ENCODE assay signal across 8 mouse cellular contexts in genomic region chr2:179442191-179442540, GRCm38 (mm10). TPM values are rescaled to one million over a fixed set of nuclear protein-coding genes. Genes with fewer than 3 reads are reported as not detected.
DNase-seq lines count a peak whose midpoint lies in the region; ATAC-seq and TF ChIP-seq lines count a peak whose summit lies in the region.

Gene Cdh4 (plus strand): TSS chr2:179442431.

- H3K9ac ChIP-seq in heart, embryonic 15.5 days: peak within 1 kb of the TSS; percentile 49
- peak within 1 kb of the TSS; percentile 57 for H3K9ac ChIP-seq in liver, adult 2 months (ENCODE audit: low read depth, low read length)
- H3K9ac ChIP-seq in midbrain, postnatal 0 days (replicated peaks; ENCODE audit: low read length, poor library complexity, severe bottlenecking): peak within 1 kb of the TSS; percentile 71

- H3K36me3 ChIP-seq in thymus, adult 2 months (ENCODE audit: control insufficient read depth, insufficient read depth, low read length): no peaks in the 10 kb centered on the region
- peaks cover 23% of the 10 kb centered on the region for H3K36me3 ChIP-seq in forebrain, embryonic 10.5 days (replicated peaks)
- H3K36me3 ChIP-seq in heart, embryonic 15.5 days: no peaks in the 10 kb centered on the region
- H3K36me3 ChIP-seq in liver, adult 2 months (ENCODE audit: control insufficient read depth, insufficient read depth, low read length): no peaks in the 10 kb centered on the region
- no peaks in the 10 kb centered on the region for H3K36me3 ChIP-seq in midbrain, postnatal 0 days (ENCODE audit: insufficient read depth, low read length)

- TF ChIP-seq POLR2A in thymus, adult 2 months (IDR thresholded peaks at IDR 0.05; ENCODE audit: control insufficient read depth, extremely low read depth, insufficient read depth, low read length, poor library complexity): no peak
- 0 out of 2 replicates have a peak, but pooled peaks have one; percentile 34 for TF ChIP-seq POLR2A in liver, adult 2 months (IDR thresholded peaks at IDR 0.05; ENCODE audit: extremely low read depth, insufficient read depth, low read length)

- H3K4me1 ChIP-seq in thymus, adult 2 months (replicated peaks; ENCODE audit: control insufficient read depth, insufficient read depth, low read length): no peaks in the 10 kb centered on the region
- H3K4me1 ChIP-seq in forebrain, embryonic 10.5 days: peaks cover 46% of the 10 kb centered on the region
- peaks cover 19% of the 10 kb centered on the region for H3K4me1 ChIP-seq in heart, embryonic 15.5 days (replicated peaks)
- no peaks in the 10 kb centered on the region for H3K4me1 ChIP-seq in liver, adult 2 months (ENCODE audit: control insufficient read depth, insufficient read depth, low read length)
- H3K4me1 ChIP-seq in midbrain, postnatal 0 days (ENCODE audit: insufficient read depth, low read length): peaks cover 10% of the 10 kb centered on the region; the same call in 1 of the 2 replicates

- no peak within 1 kb of the TSS for H3K27ac ChIP-seq in thymus, adult 2 months (ENCODE audit: control insufficient read depth, insufficient read depth, low read length)
- H3K27ac ChIP-seq in forebrain, embryonic 10.5 days: peak within 1 kb of the TSS; percentile 90
- no peak within 1 kb of the TSS for H3K27ac ChIP-seq in heart, embryonic 15.5 days
- 0 out of 2 replicates have a peak within 1 kb of the TSS, but pooled peaks have one; percentile 7 for H3K27ac ChIP-seq in liver, adult 2 months (replicated peaks; ENCODE audit: insufficient read depth, low read depth, low read length)
- peak within 1 kb of the TSS; percentile 80 for H3K27ac ChIP-seq in midbrain, postnatal 0 days (ENCODE audit: low read depth, low read length)

- no peak for TF ChIP-seq CTCF in thymus, adult 2 months (IDR thresholded peaks at IDR 0.05; ENCODE audit: borderline replicate concordance, control insufficient read depth, extremely low read depth, insufficient read depth, low read length, poor library complexity)
- no peak for TF ChIP-seq CTCF in liver, adult 2 months (IDR thresholded peaks at IDR 0.05; ENCODE audit: low read depth, low read length)
- no peak for TF ChIP-seq CTCF in midbrain, postnatal 0 days (IDR thresholded peaks at IDR 0.05)

- peak within 1 kb of the TSS; percentile 92 for H3K4me2 ChIP-seq in heart, embryonic 15.5 days
- peak within 1 kb of the TSS; percentile 88 for H3K4me2 ChIP-seq in midbrain, postnatal 0 days (ENCODE audit: low read depth, low read length, poor library complexity, severe bottlenecking)

- H3K4me3 ChIP-seq in thymus, adult 2 months (ENCODE audit: control insufficient read depth, insufficient read depth, low read length): peak within 1 kb of the TSS; percentile 13; the same call in 1 of the 2 replicates
- peak within 1 kb of the TSS; percentile 84 for H3K4me3 ChIP-seq in forebrain, embryonic 10.5 days
- peak within 1 kb of the TSS; percentile 63 for H3K4me3 ChIP-seq in heart, embryonic 15.5 days
- peak within 1 kb of the TSS; percentile 46 for H3K4me3 ChIP-seq in liver, adult 2 months (ENCODE audit: insufficient read depth, low read depth, low read length)
- peak within 1 kb of the TSS; percentile 55 for H3K4me3 ChIP-seq in midbrain, postnatal 0 days (ENCODE audit: low read depth, low read length)

- WGBS in thymus, adult 2 months: 2% methylated on average over 40 of the region's 40 CpGs
- WGBS in forebrain, embryonic 10.5 days: under 1% methylated on average over 39 of the region's 40 CpGs
- WGBS in heart, embryonic 15.5 days: under 1% methylated on average over 40 of the region's 40 CpGs
- WGBS in liver, adult 2 months: 1% methylated on average over 40 of the region's 40 CpGs
- WGBS in midbrain, postnatal 0 days: under 1% methylated on average over 39 of the region's 40 CpGs

- no peaks in the 10 kb centered on the region; the same call in 1 of the 2 replicates for H3K27me3 ChIP-seq in thymus, adult 2 months (ENCODE audit: control insufficient read depth, insufficient read depth, low read length)
- H3K27me3 ChIP-seq in forebrain, embryonic 10.5 days (ENCODE audit: poor library complexity, severe bottlenecking): peaks cover 72% of the 10 kb centered on the region
- H3K27me3 ChIP-seq in heart, embryonic 15.5 days: peaks cover 72% of the 10 kb centered on the region
- peaks cover 8% of the 10 kb centered on the region; the same call in 1 of the 2 replicates for H3K27me3 ChIP-seq in liver, adult 2 months (ENCODE audit: control insufficient read depth, insufficient read depth, low read length)
- H3K27me3 ChIP-seq in midbrain, postnatal 0 days (ENCODE audit: insufficient read depth, low read length): peaks cover 8% of the 10 kb centered on the region

- H3K79me2 ChIP-seq in liver, adult 2 months (ENCODE audit: control insufficient read depth, insufficient read depth, low read length): no peaks in the 10 kb centered on the region

- H3K9me3 ChIP-seq in forebrain, embryonic 10.5 days: no peaks in the 10 kb centered on the region
- H3K9me3 ChIP-seq in heart, embryonic 15.5 days (replicated peaks): no peaks in the 10 kb centered on the region
- H3K9me3 ChIP-seq in midbrain, postnatal 0 days (ENCODE audit: low read length): no peaks in the 10 kb centered on the region

- ATAC-seq in heart, embryonic 15.5 days (replicated peaks; ENCODE audit: insufficient number of reproducible peaks, insufficient read depth, low FRiP score, low read depth): peak; percentile 78
- peak; percentile 79 for ATAC-seq in midbrain, postnatal 0 days (ENCODE audit: low FRiP score)

- no peak for DNase-seq in thymus, adult 2 months
- no peak for DNase-seq in thymus, postnatal 10 days (ENCODE audit: low spot score in 2 of 2)
- peak; percentile 76 for DNase-seq in forebrain, embryonic 10.5 days (ENCODE audit: extremely low spot score, low spot score)
- DNase-seq in kidney, postnatal 10 days: peak; percentile 84
- DNase-seq in liver, adult 2 months (ENCODE audit: extremely low read depth, low read depth, low spot score): peak; percentile 41
- DNase-seq in midbrain, postnatal 0 days (ENCODE audit: low spot score): peak; percentile 87
- DNase-seq in urinary bladder, postnatal 36 days (ENCODE audit: low spot score in 2 of 2): peak; percentile 49 to 65

RNA-seq across cellular contexts. Expression of gene Cdh4, which starts in this region (rescaled TPM):
- polyA plus RNA-seq in thymus, adult 2 months (2012; rRNA removed): 9.7 and 9.9 TPM in 2 replicates
- polyA plus RNA-seq in forebrain, embryonic 10.5 days (2016; fragmentation: Nextera tagmentation; extraction: Ambion mirVana): 16.0 and 17.0 TPM in 2 replicates
- polyA plus RNA-seq in heart, embryonic 15.5 days (2015; fragmentation: Nextera tagmentation; extraction: Ambion mirVana): 1.4 and 6.4 TPM in 2 replicates
- 0.27 and 0.37 TPM in 2 replicates for total RNA-seq in liver, adult 2 months (2014; rRNA removed)
- polyA plus RNA-seq in liver, adult 2 months (2012; rRNA removed): 0.18 and 0.35 TPM in 2 replicates
- 86.6 and 93.6 TPM in 2 replicates for total RNA-seq in midbrain, postnatal 0 days (2014; rRNA removed)
- polyA plus RNA-seq in midbrain, postnatal 0 days (2015; fragmentation: Nextera tagmentation; extraction: Ambion mirVana): 63.8 and 64.9 TPM in 2 replicates

Comparison
In these comparisons a context has a peak if more than half of its experiments do, and no peak if none do; other contexts are left out.
1. RNA of gene Cdh4 (total RNA-seq): 86.6 to 93.6 TPM in midbrain, postnatal 0 days; 0.27 to 0.37 TPM in liver, adult 2 months; every median in the first group is over 10 times any median in the second.
2. Peak in DNase-seq, H3K4me3 ChIP-seq, H3K27ac ChIP-seq and H3K9ac ChIP-seq in liver, adult 2 months; RNA of the gene not detected or under 1 TPM.
3. DNase-seq: peak in forebrain, embryonic 10.5 days (single experiment), kidney, postnatal 10 days (single experiment), midbrain, postnatal 0 days (single experiment) and urinary bladder, postnatal 36 days (2 of 2); none in thymus, adult 2 months (single experiment) and thymus, postnatal 10 days (0 of 2).
4. H3K27ac ChIP-seq: peak in forebrain, embryonic 10.5 days (single experiment) and midbrain, postnatal 0 days (single experiment); none in thymus, adult 2 months (single experiment) and heart, embryonic 15.5 days (single experiment).
5. H3K4me3 ChIP-seq: peak in every context shown above with its lines; median percentile 84 in forebrain, embryonic 10.5 days; 63 in heart, embryonic 15.5 days; 55 in midbrain, postnatal 0 days; 46 in liver, adult 2 months; 13 in thymus, adult 2 months.
6. Peak in every context shown above with its lines, with median percentiles within 50 percentile points of each other: H3K9ac ChIP-seq.